Mouse (Mus musculus) spleen, adult 2 months (tissue): Measurements from ENCODE around the gene Grb14.

Source experiments
- CTCF ChIP-seq: fragments of 200-500 bp; IDR thresholded peaks from 2 replicates; pipeline ENCODE4 v1.5.1; 2011; ENCODE audit warnings: mild to moderate bottlenecking, inconsistent platforms; ENCODE audit not compliant: insufficient read depth, insufficient read length, insufficient replicate concordance; ENCODE audit errors: extremely low read depth
- POLR2A ChIP-seq: fragments of 200-500 bp; IDR thresholded peaks from 2 replicates; pipeline ENCODE4 v1.6.1; 2011; ENCODE audit warnings: low read depth, low read length, inconsistent platforms

- no peak for TF ChIP-seq CTCF
- no peak for TF ChIP-seq POLR2A
Observed at GRCm38 (mm10) chr2:64973125-64973524, 51.7 kb downstream of the Grb14 start.
